Mouse (Mus musculus) testis, adult 2 months (tissue): ENCODE measurements around the gene Kank4. TPM values are rescaled to one million over a fixed set of nuclear protein-coding genes. Genes with fewer than 3 reads are reported as not detected.

Experiments
- H3K27ac ChIP-seq: fragments of 200-500 bp; 2 replicates; pipeline ENCODE4 v1.5.1; 2012; ENCODE audit warnings: low read depth, low read length; ENCODE audit not compliant: control insufficient read depth, insufficient read depth
- H3K27me3 ChIP-seq: fragments of 200-500 bp; 2 replicates; pipeline ENCODE4 v1.6.1; 2012; ENCODE audit warnings: mild to moderate bottlenecking, low read length, moderate library complexity; ENCODE audit not compliant: control insufficient read depth, insufficient read depth
- H3K36me3 ChIP-seq: fragments of 200-500 bp; 2 replicates; pipeline ENCODE4 v1.6.1; 2012; ENCODE audit warnings: mild to moderate bottlenecking, low read length; ENCODE audit not compliant: control insufficient read depth, insufficient read depth
- H3K4me1 ChIP-seq: fragments of 200-500 bp; 2 replicates; pipeline ENCODE4 v1.6.1; 2012; ENCODE audit warnings: low read length; ENCODE audit not compliant: control insufficient read depth, insufficient read depth
- H3K4me3 ChIP-seq: fragments of 200-500 bp; 2 replicates; pipeline ENCODE4 v1.5.1; 2012; ENCODE audit warnings: low read depth, mild to moderate bottlenecking, low read length, moderate library complexity, mixed read lengths; ENCODE audit not compliant: control insufficient read depth
- CTCF ChIP-seq: fragments of 200-500 bp; IDR thresholded peaks from 2 replicates; pipeline ENCODE4 v1.5.1; 2012; ENCODE audit warnings: low read depth, mild to moderate bottlenecking, inconsistent platforms, low read length, moderate library complexity; ENCODE audit not compliant: control insufficient read depth, insufficient read depth, insufficient replicate concordance
- POLR2A ChIP-seq: fragments of 200-500 bp; IDR thresholded peaks from 2 replicates; pipeline ENCODE4 v1.6.1; 2012; ENCODE audit warnings: low read depth, mild to moderate bottlenecking, inconsistent platforms, low read length, moderate library complexity; ENCODE audit not compliant: control insufficient read depth
- polyA plus RNA-seq: library from polyadenylated mRNA; depleted of rRNA; stranded (reverse); fragments of >200 nt; gene quantifications from 2 replicates; pipeline ENCODE4 v1.2.3, GENCODE M21; 2012

The Kank4 gene
- polyA plus RNA-seq, 1 experiment, result 0.19 TPM

- no peak overlapping the region for H3K27ac ChIP-seq
These were observed 27.5 kb downstream of the Kank4 start for GRCm38 (mm10) chr4:98789861-98790311.

DNA sequence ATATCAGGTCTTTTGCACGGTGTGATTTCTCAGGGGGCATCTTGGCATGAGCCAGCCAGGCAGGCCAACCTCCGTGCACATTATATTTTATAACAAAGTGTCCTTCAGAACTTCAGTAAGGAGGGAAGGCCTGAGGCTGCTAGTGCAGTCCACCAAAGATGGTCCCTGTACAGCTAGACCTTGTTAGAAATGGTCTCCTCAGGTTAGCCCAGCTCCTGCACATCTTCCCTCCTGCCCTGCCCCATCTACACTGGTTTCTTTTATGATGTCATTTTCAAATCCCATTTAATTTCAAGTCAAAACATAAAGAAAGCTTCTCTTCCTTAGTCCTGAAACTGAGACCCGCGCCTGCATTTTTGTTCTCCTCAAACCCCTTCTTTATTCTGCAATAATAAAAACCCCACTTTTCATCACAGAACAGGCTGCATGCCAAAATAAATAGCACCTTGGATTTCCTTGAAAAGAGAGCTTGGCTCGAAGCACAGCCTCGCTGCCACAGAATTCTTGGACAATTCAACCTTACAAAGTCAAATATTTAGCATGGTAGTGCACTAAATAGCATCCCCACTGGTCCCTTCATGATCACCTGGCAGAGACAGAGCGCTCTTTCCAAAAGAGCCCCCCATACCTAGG lies 28.1 kb downstream of the Kank4 start:
- H3K4me1 ChIP-seq, result 0 out of 2 replicates have a peak, but pooled peaks cover 2% of the 10 kb centered on the region
- no peak overlapping the region for H3K4me3 ChIP-seq
- H3K36me3 ChIP-seq, result no peaks in the 10 kb centered on the region
- H3K27me3 ChIP-seq, result no peaks in the 10 kb centered on the region
- TF ChIP-seq CTCF, result no peak
- TF ChIP-seq POLR2A, result no peak
- no peak overlapping the region for H3K27ac ChIP-seq

More at GRCm38 (mm10) chr4:98789861-98790311, 27.5 kb downstream of the Kank4 start:
- Histone ChIP-seq H3K4me3 (no peak overlapping the region), H3K36me3 (no peaks in the 10 kb centered on the region), H3K27me3 (no peaks in the 10 kb centered on the region), H3K4me1 (0 out of 2 replicates have a peak, but pooled peaks cover 2% of the 10 kb centered on the region)
- no peak for TF ChIP-seq CTCF
- no peak for TF ChIP-seq POLR2A

GRCm38 (mm10) chr4:98786281-98786680 lies 31.1 kb downstream of the Kank4 start:
- no peaks in the 10 kb centered on the region for H3K27me3 ChIP-seq
- no peak for TF ChIP-seq CTCF
- H3K4me1 ChIP-seq, result 0 out of 2 replicates have a peak, but pooled peaks cover 2% of the 10 kb centered on the region
- H3K27ac ChIP-seq, result no peak overlapping the region
- no peak overlapping the region for H3K4me3 ChIP-seq
- no peaks in the 10 kb centered on the region for H3K36me3 ChIP-seq

GRCm38 (mm10) chr4:98785851-98786250 lies 31.5 kb downstream of the Kank4 start:
- H3K27ac ChIP-seq, result no peak overlapping the region
- TF ChIP-seq POLR2A (no peak), CTCF (no peak)
- H3K4me3 ChIP-seq, result no peak overlapping the region
- H3K27me3 ChIP-seq, result no peaks in the 10 kb centered on the region
- H3K36me3 ChIP-seq, result no peaks in the 10 kb centered on the region
- 0 out of 2 replicates have a peak, but pooled peaks cover 2% of the 10 kb centered on the region for H3K4me1 ChIP-seq

DNA sequence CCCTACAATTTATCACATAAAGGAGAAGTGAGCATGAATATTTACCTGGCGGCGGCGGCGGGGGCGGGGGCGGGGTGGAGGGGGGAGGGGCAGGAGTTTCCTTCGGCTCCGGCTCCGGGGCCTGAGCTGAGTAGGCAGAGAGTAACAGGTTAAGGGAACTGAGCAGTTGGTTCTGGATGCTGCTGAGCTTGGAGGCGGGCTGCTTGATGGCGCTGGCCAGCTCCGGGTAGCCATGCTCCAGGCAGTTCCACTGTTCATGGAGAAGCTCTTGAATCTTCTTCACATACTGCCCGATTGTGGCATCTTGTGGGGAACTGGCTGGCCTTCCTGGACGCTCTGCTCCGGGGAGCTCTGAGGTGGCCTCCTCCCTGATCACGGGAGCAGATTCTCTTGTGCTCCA lies 39.1 kb downstream of the Kank4 start:
- Histone ChIP-seq H3K27me3 (no peaks in the 10 kb centered on the region), H3K27ac (no peak overlapping the region), H3K4me3 (no peak overlapping the region), H3K4me1 (peaks cover 7% of the 10 kb centered on the region), H3K36me3 (no peaks in the 10 kb centered on the region)
- TF ChIP-seq POLR2A, result no peak
- no peak for TF ChIP-seq CTCF

GRCm38 (mm10) chr4:98777464-98777863 lies 39.9 kb downstream of the Kank4 start:
- peaks cover 7% of the 10 kb centered on the region for H3K4me1 ChIP-seq
- H3K27ac ChIP-seq, result no peak overlapping the region
- no peak overlapping the region for H3K4me3 ChIP-seq
- no peaks in the 10 kb centered on the region for H3K27me3 ChIP-seq
- H3K36me3 ChIP-seq, result no peaks in the 10 kb centered on the region
- no peak for TF ChIP-seq CTCF
- TF ChIP-seq POLR2A, result no peak

- TF ChIP-seq POLR2A, result no peak
- no peak for TF ChIP-seq CTCF
- Histone ChIP-seq H3K27me3 (no peaks in the 10 kb centered on the region), H3K36me3 (no peaks in the 10 kb centered on the region), H3K27ac (no peak overlapping the region), H3K4me1 (peaks cover 7% of the 10 kb centered on the region), H3K4me3 (no peak overlapping the region)
These were observed 40.5 kb downstream of the Kank4 start for GRCm38 (mm10) chr4:98776721-98777427.
